Mouse (Mus musculus) CD4-positive, CD25-positive, alpha-beta regulatory T cell, adult 4 months (primary cell): ENCODE results near the gene Rdh11. TPM values are rescaled to one million over a fixed set of nuclear protein-coding genes. Genes with fewer than 3 reads are reported as not detected.
A peak's percentile ranks its signal among the peaks of the same experiment; 100 is the strongest.

Experiments used
- ATAC-seq: one replicate; pipeline ENCODE4 v1.8.0; 2017
- polyA plus RNA-seq, 2 experiments: library from polyadenylated mRNA; unstranded; fragments of 100-300 nt; shearing (Covaris generic); gene quantifications; one replicate each; pipeline ENCODE4 v1.2.1; 2017

Gene Rdh11
- polyA plus RNA-seq, 2 experiments from 2014 or later = 16.0 to 19.2 TPM

DNA sequence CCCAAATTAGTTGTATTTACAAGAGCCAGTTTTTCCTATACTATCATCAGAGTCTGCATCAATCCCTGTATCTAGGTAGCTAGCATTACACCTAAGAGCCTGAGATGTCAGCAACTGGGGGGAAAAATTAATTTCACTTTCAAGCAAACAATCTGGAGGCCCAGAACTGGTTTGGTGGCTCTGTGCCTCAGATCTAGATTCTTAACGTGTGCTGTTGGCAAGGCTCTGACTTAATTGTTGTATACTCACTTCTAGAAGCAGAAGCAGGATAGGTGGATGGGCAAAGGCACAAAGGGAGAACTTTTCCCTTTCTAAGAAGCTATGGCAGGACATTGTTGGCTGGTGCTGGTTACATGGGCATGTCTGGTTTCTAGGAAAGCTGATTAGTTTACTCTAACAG, 52.7 kb downstream of the Rdh11 start:
- no peak for ATAC-seq

DNA sequence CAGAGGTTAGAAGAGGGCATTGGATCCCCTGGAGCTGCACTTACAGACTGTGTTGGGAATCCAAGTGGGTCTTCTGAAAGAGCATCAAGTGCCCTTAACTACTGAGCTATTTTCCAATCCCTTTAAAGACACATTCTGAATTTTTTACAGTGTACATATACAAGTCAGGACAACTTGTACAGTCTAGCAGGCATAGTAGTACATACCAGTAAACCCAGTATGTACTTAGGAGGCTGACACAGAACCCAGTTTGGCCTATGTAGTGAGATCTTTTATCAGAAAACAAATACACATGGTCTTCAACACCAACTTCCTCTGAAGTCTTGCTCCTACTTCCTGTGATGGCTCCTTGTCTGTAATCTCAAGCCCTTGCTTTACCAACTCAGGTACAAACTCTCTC, 53.1 kb downstream of the Rdh11 start:
- ATAC-seq = no peak

- no peak for ATAC-seq
Measured at GRCm38 (mm10) chr12:79136949-79137348, 55.1 kb downstream of the Rdh11 start.

- ATAC-seq = no peak
Measured at GRCm38 (mm10) chr12:79135105-79135504, 57.0 kb downstream of the Rdh11 start.

- ATAC-seq = no peak
Measured at GRCm38 (mm10) chr12:79134676-79135075, 57.4 kb downstream of the Rdh11 start.

- ATAC-seq = no peak
Measured at GRCm38 (mm10) chr12:79131706-79132460, 60.2 kb downstream of the Rdh11 start.

DNA sequence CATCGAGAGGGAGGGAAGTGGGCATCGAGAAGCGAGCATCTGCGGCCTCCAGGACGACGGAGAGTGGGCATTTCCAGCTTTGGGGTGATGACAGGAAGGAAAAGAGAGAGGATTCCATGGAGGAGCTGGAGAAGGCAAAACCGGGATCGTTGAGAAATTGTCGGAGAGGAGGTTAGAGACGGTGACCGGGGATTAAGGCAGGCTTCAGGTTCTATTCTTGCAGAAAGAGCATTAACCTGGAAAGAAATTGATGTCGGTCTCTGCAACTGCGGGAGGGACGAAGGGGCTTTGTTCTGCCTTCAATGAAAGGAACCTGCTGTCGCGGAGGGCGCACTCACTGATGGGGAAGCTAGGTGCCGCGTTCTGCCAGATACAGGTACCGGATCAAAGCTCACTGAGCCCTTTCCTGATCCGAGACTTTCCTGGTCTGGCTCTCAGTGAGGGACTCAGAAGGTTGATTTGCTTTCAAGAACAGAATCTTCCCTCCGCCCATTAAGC, 60.9 kb downstream of the Rdh11 start:
- no peak for ATAC-seq

DNA sequence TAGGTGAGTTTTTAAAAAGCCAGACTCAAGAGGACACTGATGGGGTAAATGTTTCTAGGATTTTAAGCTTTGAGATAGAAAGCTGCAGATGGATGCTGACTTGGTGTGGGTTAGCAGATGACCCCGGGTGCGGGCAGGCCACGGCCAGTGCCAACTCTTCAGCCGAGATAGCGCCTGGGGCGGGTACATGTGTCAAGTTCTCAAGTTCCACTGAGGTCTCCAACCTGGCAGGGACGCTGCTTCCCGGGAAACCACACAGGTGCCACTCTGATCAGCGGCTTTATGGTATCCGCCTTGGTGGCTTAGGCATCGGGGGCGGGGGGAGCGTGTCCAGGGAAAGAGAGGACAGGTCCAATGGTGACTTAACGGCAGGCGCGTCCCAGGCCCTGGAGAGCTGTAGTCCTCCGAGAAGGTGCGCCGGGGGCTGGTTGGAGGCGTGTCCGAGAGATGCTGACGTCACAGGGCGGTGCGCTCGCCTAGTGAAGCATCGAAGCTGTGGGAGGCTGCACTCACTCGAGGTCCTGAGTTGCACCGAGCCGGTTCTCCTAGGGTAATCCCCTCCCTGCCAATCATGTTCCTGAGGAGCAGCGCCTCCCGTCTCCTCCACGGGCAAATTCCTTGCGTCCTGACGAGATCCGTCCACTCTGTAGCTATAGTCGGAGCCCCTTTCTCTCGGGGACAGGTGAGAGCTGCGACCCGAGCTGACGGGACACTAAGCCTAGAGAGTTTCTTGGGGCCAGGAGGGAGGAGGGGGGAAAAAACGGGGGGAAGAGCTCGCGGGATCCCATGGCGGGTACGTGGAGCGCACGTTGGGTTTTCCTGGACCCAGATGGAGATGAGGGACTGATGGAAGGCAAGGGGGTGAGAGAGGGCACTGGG, 61.6 kb downstream of the Rdh11 start, which contains the start of gene Arg2:
Gene Arg2, plus strand, starts transcription at position 479 of the 879 bp plus-strand sequence.
- peak; percentile 99 for ATAC-seq

Other genes with a start within 250 kb of the Rdh11 start
- gene Tmem229b, start 184.7 kb downstream of the Rdh11 start, polyA plus RNA-seq = 10 to 100 TPM; 33.4 to 52.5 TPM
- under 1 TPM in 1 of 2 experiments, not detected in 1; 0.12 TPM for gene Plekhh1, start 163.1 kb downstream of the Rdh11 start, polyA plus RNA-seq
- 10 to 100 TPM; 31.8 to 35.7 TPM for gene Pigh, start 102.6 kb downstream of the Rdh11 start, polyA plus RNA-seq
- gene Arg2, start 61.5 kb downstream of the Rdh11 start, polyA plus RNA-seq = under 1 TPM in 1 of 2 experiments, not detected in 1; 0.38 TPM
- gene Vti1b, start 19.6 kb downstream of the Rdh11 start, polyA plus RNA-seq = 10 to 100 TPM; 70.9 to 80.2 TPM
- 10 to 100 TPM; 12.5 to 14.8 TPM for gene Rdh12, start 16.6 kb upstream of the Rdh11 start, polyA plus RNA-seq
- gene Zfyve26, start 104.0 kb upstream of the Rdh11 start, polyA plus RNA-seq = 10 to 100 TPM; 23.1 to 37.7 TPM
- 1 to 10 TPM; 3.7 to 4.5 TPM for gene Rad51b, start 105.0 kb upstream of the Rdh11 start, polyA plus RNA-seq